Mouse (Mus musculus) ES-Bruce4 (cell line): ENCODE data around the gene Slc39a11.

Experiments used
- CTCF ChIP-seq: IDR thresholded peaks from one replicate; pipeline ENCODE4 v1.8.1; 2011; ENCODE audit warnings: low read depth, low read length
- EP300 ChIP-seq: IDR thresholded peaks from 2 replicates; pipeline ENCODE4 v1.6.1; 2011; ENCODE audit warnings: low read depth, low read length; ENCODE audit not compliant: insufficient read depth
- POLR2A ChIP-seq: IDR thresholded peaks from one replicate; pipeline ENCODE4 v1.8.1; 2011; ENCODE audit warnings: low read length; ENCODE audit not compliant: insufficient read depth

DNA sequence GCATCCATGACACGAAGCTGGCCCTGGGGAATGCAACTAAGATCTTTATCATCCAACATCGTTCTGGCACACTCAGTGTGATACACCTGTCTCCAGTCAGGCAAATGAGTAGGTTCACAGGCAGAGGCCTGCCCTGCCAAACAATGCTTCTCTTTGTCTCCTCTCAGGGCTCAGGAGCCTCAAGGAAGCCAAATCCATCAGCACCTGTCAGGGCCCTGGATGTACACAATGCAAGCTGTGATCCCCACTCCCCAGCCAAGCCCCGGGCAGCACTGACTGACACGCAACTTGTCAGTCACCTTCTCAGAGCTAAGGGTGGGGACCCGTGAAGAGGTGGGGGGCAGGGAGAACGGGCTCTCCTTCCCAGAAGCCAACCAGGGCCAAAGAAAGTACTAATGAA lies 417.8 kb downstream of the Slc39a11 start:
- TF ChIP-seq CTCF (no peak), POLR2A (no peak), EP300 (peak; percentile 58; the same call in 1 of the 2 replicates)
